Mouse (Mus musculus) liver, embryonic 16.5 days (tissue): ENCODE data around the gene Sstr3. TPM values are rescaled to one million over a fixed set of nuclear protein-coding genes. Genes with fewer than 3 reads are reported as not detected.

Experiments used
- polyA plus RNA-seq: library from polyadenylated mRNA; unstranded; fragments of >200 nt; fragmentation: Nextera tagmentation; extraction: Ambion mirVana; gene quantifications from 2 replicates; pipeline ENCODE4 v1.2.1, GENCODE M21; 2015

Gene Sstr3
- polyA plus RNA-seq, 1 experiment from 2014 or later = 0.02 TPM

Other genes starting within 250 kb of the Sstr3 start
- gene Csf2rb2, start 239.0 kb downstream of the Sstr3 start, polyA plus RNA-seq = 1.3 and 1.9 TPM in 2 replicates
- 5.7 and 7.1 TPM in 2 replicates for gene Csf2rb, start 218.9 kb downstream of the Sstr3 start, polyA plus RNA-seq
- gene Tex33, start 148.8 kb downstream of the Sstr3 start, polyA plus RNA-seq = 0.13 TPM in 1 of 2 replicates, not detected in the other
- 240 and 265 TPM in 2 replicates for gene Tst, start 138.8 kb downstream of the Sstr3 start, polyA plus RNA-seq
- gene Mpst, start 138.3 kb downstream of the Sstr3 start, polyA plus RNA-seq = 5.9 and 7.5 TPM in 2 replicates
- gene Kctd17, start 116.1 kb downstream of the Sstr3 start, polyA plus RNA-seq = 3.6 and 4.9 TPM in 2 replicates
- gene Tmprss6, start 76.1 kb downstream of the Sstr3 start, polyA plus RNA-seq = 29.6 and 33.7 TPM in 2 replicates
- gene Il2rb, start 49.4 kb downstream of the Sstr3 start, polyA plus RNA-seq = 0.63 and 1.1 TPM in 2 replicates
- 3.6 and 5.3 TPM in 2 replicates for gene C1qtnf6, start 13.3 kb downstream of the Sstr3 start, polyA plus RNA-seq
- 108 and 121 TPM in 2 replicates for gene Rac2, start 28.1 kb upstream of the Sstr3 start, polyA plus RNA-seq
- 12.5 and 13.5 TPM in 2 replicates for gene Cyth4, start 52.4 kb upstream of the Sstr3 start, polyA plus RNA-seq
- gene Elfn2, start 174.1 kb upstream of the Sstr3 start, polyA plus RNA-seq = not detected in 2 replicates
- 4.5 and 5.4 TPM in 2 replicates for gene Mfng, start 228.8 kb upstream of the Sstr3 start, polyA plus RNA-seq